Mouse (Mus musculus) erythroblast, embryonic 14.5 days (primary cell): ENCODE data around the gene Tmem212. TPM values are rescaled to one million over a fixed set of nuclear protein-coding genes. Genes with fewer than 3 reads are reported as not detected.
"Not testable (repeated sequence)": the region's sequence is repeated elsewhere in the genome, so short reads cannot be mapped to it uniquely, and the experiment has no call there.

Experiments
- H3K27me3 ChIP-seq: 2 replicates; pipeline ENCODE4 v1.6.1; 2012; ENCODE audit warnings: inconsistent platforms; ENCODE audit not compliant: control insufficient read depth
- H3K36me3 ChIP-seq: 2 replicates; pipeline ENCODE4 v1.6.1; 2012; ENCODE audit warnings: mild to moderate bottlenecking, inconsistent platforms; ENCODE audit not compliant: control insufficient read depth
- H3K4me1 ChIP-seq: 2 replicates; pipeline ENCODE4 v1.6.1; 2012; ENCODE audit warnings: inconsistent platforms; ENCODE audit not compliant: control insufficient read depth
- H3K4me3 ChIP-seq: replicated peaks from 2 replicates; pipeline ENCODE3; 2012; ENCODE audit warnings: moderate library complexity, mild to moderate bottlenecking, inconsistent platforms
- H3K9me3 ChIP-seq: 2 replicates; pipeline ENCODE4 v1.6.1; 2012; ENCODE audit warnings: low read length, inconsistent platforms, mixed read lengths; ENCODE audit not compliant: control insufficient read depth
- GATA1 ChIP-seq: IDR thresholded peaks from 2 replicates; pipeline ENCODE4 v1.6.1; 2012; ENCODE audit warnings: low read length, inconsistent platforms, mixed read lengths
- TAL1 ChIP-seq: IDR thresholded peaks from 3 replicates; pipeline ENCODE4 v1.6.1; 2012; ENCODE audit warnings: low read length, inconsistent platforms, mixed read lengths
- polyA plus RNA-seq: library from polyadenylated mRNA; stranded (reverse); fragments of >175 nt; gene quantifications from 2 replicates; pipeline ENCODE4 v1.2.3, GENCODE M21; 2012

The Tmem212 gene
- polyA plus RNA-seq = not detected in 2 replicates

- Histone ChIP-seq H3K9me3 (no peaks in the 10 kb centered on the region), H3K27me3 (no peaks in the 10 kb centered on the region), H3K4me3 (no peak within 1 kb of the TSS), H3K36me3 (no peaks in the 10 kb centered on the region), H3K4me1 (no peaks in the 10 kb centered on the region)
- no peak for TF ChIP-seq TAL1
- no peak for TF ChIP-seq GATA1
Measured at GRCm38 (mm10) chr3:27896318-27896892, at the start of gene Tmem212. TSS of gene Tmem212 (minus strand) at chr3:27896368.

- not testable (repeated sequence) for H3K36me3 ChIP-seq, H3K27me3 ChIP-seq
Measured at GRCm38 (mm10) chr3:27945397-27945796, 49.2 kb upstream of the Tmem212 start.

GRCm38 (mm10) chr3:27942991-27943390 lies 46.8 kb upstream of the Tmem212 start:
- no peak for TF ChIP-seq GATA1
- TF ChIP-seq TAL1 = no peak

More at GRCm38 (mm10) chr3:27945397-27945796, 49.2 kb upstream of the Tmem212 start:
- not testable (repeated sequence) for H3K4me3 ChIP-seq, H3K9me3 ChIP-seq, H3K4me1 ChIP-seq

GRCm38 (mm10) chr3:27941634-27942033 lies 45.5 kb upstream of the Tmem212 start:
- Histone ChIP-seq H3K9me3 (no peaks in the 10 kb centered on the region), H3K4me3 (no peak overlapping the region), H3K36me3 (no peaks in the 10 kb centered on the region), H3K27me3 (peaks cover 25% of the 10 kb centered on the region), H3K4me1 (peaks cover 5% of the 10 kb centered on the region)
- TF ChIP-seq GATA1 (no peak), TAL1 (no peak)

More at GRCm38 (mm10) chr3:27942991-27943390, 46.8 kb upstream of the Tmem212 start:
- Histone ChIP-seq H3K9me3 (no peaks in the 10 kb centered on the region), H3K4me3 (no peak overlapping the region), H3K27me3 (peaks cover 18% of the 10 kb centered on the region), H3K4me1 (peaks cover 5% of the 10 kb centered on the region), H3K36me3 (no peaks in the 10 kb centered on the region)

GRCm38 (mm10) chr3:27938381-27939323 lies 42.5 kb upstream of the Tmem212 start, which contains the start of gene Pld1:
TSS of gene Pld1 (plus strand) at chr3:27938695.
- Histone ChIP-seq H3K36me3 (no peaks in the 10 kb centered on the region), H3K4me1 (peaks cover 5% of the 10 kb centered on the region), H3K9me3 (no peaks in the 10 kb centered on the region), H3K27me3 (peaks cover 25% of the 10 kb centered on the region), H3K4me3 (peak within 1 kb of the TSS; percentile 54)
- TF ChIP-seq GATA1 (no peak), TAL1 (no peak)

- Histone ChIP-seq H3K36me3 (no peaks in the 10 kb centered on the region), H3K9me3 (no peaks in the 10 kb centered on the region), H3K27me3 (peaks cover 25% of the 10 kb centered on the region), H3K4me3 (no peak overlapping the region), H3K4me1 (peaks cover 5% of the 10 kb centered on the region)
- TF ChIP-seq GATA1 (no peak), TAL1 (no peak)
Measured at GRCm38 (mm10) chr3:27937144-27938110, 41.3 kb upstream of the Tmem212 start.

GRCm38 (mm10) chr3:27936731-27937130 lies 40.6 kb upstream of the Tmem212 start:
- Histone ChIP-seq H3K9me3 (no peaks in the 10 kb centered on the region), H3K4me3 (no peak overlapping the region), H3K36me3 (no peaks in the 10 kb centered on the region), H3K4me1 (peaks cover 5% of the 10 kb centered on the region), H3K27me3 (peaks cover 25% of the 10 kb centered on the region)
- TF ChIP-seq TAL1 (no peak), GATA1 (no peak)

GRCm38 (mm10) chr3:27935644-27936043 lies 39.5 kb upstream of the Tmem212 start:
- H3K27me3 ChIP-seq = peaks cover 25% of the 10 kb centered on the region
- H3K36me3 ChIP-seq = no peaks in the 10 kb centered on the region
- no peak for TF ChIP-seq GATA1
- no peak for TF ChIP-seq TAL1
- no peak overlapping the region for H3K4me3 ChIP-seq
- H3K4me1 ChIP-seq = peaks cover 5% of the 10 kb centered on the region
- H3K9me3 ChIP-seq = no peaks in the 10 kb centered on the region

GRCm38 (mm10) chr3:27932391-27932790 lies 36.2 kb upstream of the Tmem212 start:
- Histone ChIP-seq H3K4me3 (no peak overlapping the region), H3K36me3 (no peaks in the 10 kb centered on the region), H3K9me3 (no peaks in the 10 kb centered on the region; the same call in 1 of the 2 replicates), H3K27me3 (peaks cover under 1% of the 10 kb centered on the region; the same call in 1 of the 2 replicates), H3K4me1 (no peaks in the 10 kb centered on the region)
- TF ChIP-seq TAL1 (no peak), GATA1 (no peak)
